ENCODE assay signal across 12 mouse cellular contexts in the genomic region with DNA sequence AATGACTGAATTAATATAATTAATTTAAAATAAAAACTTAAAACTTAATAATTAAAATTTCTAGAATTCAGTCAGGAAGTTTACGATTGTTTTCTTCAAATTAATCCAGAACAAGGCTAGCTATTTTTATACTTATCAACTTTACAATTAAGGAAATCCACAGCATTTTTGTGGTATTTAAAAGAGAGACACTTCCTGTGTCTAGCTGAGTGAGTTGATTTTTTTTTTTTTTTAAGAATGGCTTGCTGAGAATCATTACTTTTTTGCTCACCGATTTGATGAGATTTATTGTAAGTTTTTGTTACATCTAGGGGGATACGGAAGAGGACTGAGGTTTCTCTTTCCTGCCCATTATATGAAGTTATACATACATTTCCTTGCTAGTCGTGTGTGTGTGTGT. TPM values are rescaled to one million over a fixed set of nuclear protein-coding genes. Genes with fewer than 3 reads are reported as not detected.
A peak's percentile ranks its signal among the peaks of the same experiment; 100 is the strongest.
DNase-seq lines count a peak whose midpoint lies in the region; ATAC-seq and TF ChIP-seq lines count a peak whose summit lies in the region.
"Had no signal": no experiment of that assay in that cellular context is flagged by ENCODE, and none has a peak within 500 bp of the region (broad histone marks: within the 10 kb centered on the region; RNA-seq: fewer than 3 reads in every experiment).

No protein-coding gene starts in this region.

- H3K4me3 ChIP-seq in embryonic facial prominence, embryonic 13.5 days = no peak overlapping the region
- no peak overlapping the region for H3K4me3 ChIP-seq in embryonic facial prominence, embryonic 10.5 days
- 0 out of 2 replicates have a peak overlapping the region, but pooled peaks have one; percentile 91 for H3K4me3 ChIP-seq in kidney, postnatal 0 days (replicated peaks; ENCODE audit: low read depth, low read length)
- H3K4me3 ChIP-seq in neural tube, embryonic 13.5 days = peak overlapping the region; percentile 80; the same call in 1 of the 2 replicates

- no peaks in the 10 kb centered on the region for H3K36me3 ChIP-seq in embryonic facial prominence, embryonic 13.5 days
- no peaks in the 10 kb centered on the region for H3K36me3 ChIP-seq in embryonic facial prominence, embryonic 10.5 days (replicated peaks)
- H3K36me3 ChIP-seq in kidney, postnatal 0 days (ENCODE audit: insufficient read depth, low read length) = no peaks in the 10 kb centered on the region
- H3K36me3 ChIP-seq in neural tube, embryonic 13.5 days = no peaks in the 10 kb centered on the region

- peaks cover 19% of the 10 kb centered on the region for H3K4me1 ChIP-seq in embryonic facial prominence, embryonic 13.5 days
- H3K4me1 ChIP-seq in embryonic facial prominence, embryonic 10.5 days = peaks cover 27% of the 10 kb centered on the region
- H3K4me1 ChIP-seq in kidney, postnatal 0 days (replicated peaks; ENCODE audit: insufficient read depth, low read length) = no peaks in the 10 kb centered on the region
- peaks cover 35% of the 10 kb centered on the region for H3K4me1 ChIP-seq in neural tube, embryonic 13.5 days (replicated peaks)

- DNase-seq in embryonic facial prominence, embryonic 10.5 days (ENCODE audit: low spot score) = no peak
- no peak for DNase-seq in kidney, postnatal 0 days (ENCODE audit: low spot score)
- no peak for DNase-seq in kidney, postnatal 4 days
- DNase-seq in neural tube, embryonic 10.5 days (ENCODE audit: extremely low spot score, low spot score) = no peak
- no peak for DNase-seq in right cerebral cortex, adult 18-20 months
- no peak for DNase-seq in ovary, postnatal 14 days (ENCODE audit: low spot score)
- DNase-seq: adrenal gland, postnatal 25 days; heart, adult 2 months; kidney, adult 11 months; lung, postnatal 36 days had no signal

- no peak for ATAC-seq in embryonic facial prominence, embryonic 13.5 days (ENCODE audit: insufficient number of reproducible peaks, insufficient read depth, low FRiP score, low TSS enrichment, low read depth)
- ATAC-seq in kidney, postnatal 0 days (replicated peaks; ENCODE audit: low FRiP score, low read depth) = no peak
- ATAC-seq in neural tube, embryonic 13.5 days (ENCODE audit: low read depth) = no peak

- peak overlapping the region; percentile 69 for H3K4me2 ChIP-seq in embryonic facial prominence, embryonic 13.5 days
- H3K4me2 ChIP-seq in kidney, postnatal 0 days (ENCODE audit: low read length) = peak overlapping the region; percentile 59; the same call in 1 of the 2 replicates
- peak overlapping the region; percentile 69; the same call in 1 of the 2 replicates for H3K4me2 ChIP-seq in neural tube, embryonic 13.5 days

- no peaks in the 10 kb centered on the region for H3K9me3 ChIP-seq in embryonic facial prominence, embryonic 13.5 days
- no peaks in the 10 kb centered on the region for H3K9me3 ChIP-seq in embryonic facial prominence, embryonic 10.5 days
- H3K9me3 ChIP-seq in kidney, postnatal 0 days (replicated peaks; ENCODE audit: low read length) = no peaks in the 10 kb centered on the region
- H3K9me3 ChIP-seq in neural tube, embryonic 13.5 days = no peaks in the 10 kb centered on the region

- no peak overlapping the region for H3K9ac ChIP-seq in embryonic facial prominence, embryonic 13.5 days
- no peak overlapping the region for H3K9ac ChIP-seq in kidney, postnatal 0 days (ENCODE audit: low read depth, low read length)
- H3K9ac ChIP-seq in neural tube, embryonic 13.5 days = no peak overlapping the region

- no peaks in the 10 kb centered on the region for H3K27me3 ChIP-seq in embryonic facial prominence, embryonic 13.5 days
- no peaks in the 10 kb centered on the region for H3K27me3 ChIP-seq in embryonic facial prominence, embryonic 10.5 days (replicated peaks; ENCODE audit: low read depth, poor library complexity, severe bottlenecking)
- no peaks in the 10 kb centered on the region for H3K27me3 ChIP-seq in kidney, postnatal 0 days (ENCODE audit: insufficient read depth, low read length)
- H3K27me3 ChIP-seq in neural tube, embryonic 13.5 days = no peaks in the 10 kb centered on the region

- no peak for TF ChIP-seq CTCF in kidney, postnatal 0 days (IDR thresholded peaks at IDR 0.05; ENCODE audit: low read depth)

- WGBS in embryonic facial prominence, embryonic 13.5 days = 78% methylated on average over 4 of the region's 4 CpGs
- 88% methylated on average over 4 of the region's 4 CpGs for WGBS in embryonic facial prominence, embryonic 10.5 days
- WGBS in kidney, postnatal 0 days = 56% methylated on average over 4 of the region's 4 CpGs
- 72% methylated on average over 4 of the region's 4 CpGs for WGBS in neural tube, embryonic 13.5 days

- H3K27ac ChIP-seq in embryonic facial prominence, embryonic 13.5 days = no peak overlapping the region
- no peak overlapping the region for H3K27ac ChIP-seq in embryonic facial prominence, embryonic 10.5 days (replicated peaks)
- H3K27ac ChIP-seq in kidney, postnatal 0 days = no peak overlapping the region
- no peak overlapping the region for H3K27ac ChIP-seq in neural tube, embryonic 13.5 days (replicated peaks)
- H3K27ac ChIP-seq: heart, adult 2 months had no signal

RNA-seq across cellular contexts. Expression of a gene that starts 1.8 kb away (rescaled TPM):
- 3.2 and 3.3 TPM in 2 replicates for polyA plus RNA-seq in embryonic facial prominence, embryonic 13.5 days (2015; fragmentation: Nextera tagmentation; extraction: Ambion mirVana)
- polyA plus RNA-seq in embryonic facial prominence, embryonic 10.5 days (2016; fragmentation: Nextera tagmentation; extraction: Ambion mirVana) = 4.0 and 4.5 TPM in 2 replicates
- polyA plus RNA-seq in kidney, postnatal 0 days (2015; fragmentation: Nextera tagmentation; extraction: Ambion mirVana) = 2.3 TPM in 2 replicates
- 2.7 and 3.2 TPM in 2 replicates for polyA plus RNA-seq in neural tube, embryonic 13.5 days (2015; fragmentation: Nextera tagmentation; extraction: Ambion mirVana)

RNA-seq across cellular contexts. Expression of a gene that starts 2.0 kb away (rescaled TPM):
- polyA plus RNA-seq in embryonic facial prominence, embryonic 13.5 days (2015; fragmentation: Nextera tagmentation; extraction: Ambion mirVana) = 28.6 and 29.8 TPM in 2 replicates
- polyA plus RNA-seq in embryonic facial prominence, embryonic 10.5 days (2016; fragmentation: Nextera tagmentation; extraction: Ambion mirVana) = 24.8 and 25.0 TPM in 2 replicates
- 20.8 and 22.0 TPM in 2 replicates for polyA plus RNA-seq in kidney, postnatal 0 days (2015; fragmentation: Nextera tagmentation; extraction: Ambion mirVana)
- polyA plus RNA-seq in neural tube, embryonic 13.5 days (2015; fragmentation: Nextera tagmentation; extraction: Ambion mirVana) = 49.9 and 61.0 TPM in 2 replicates

Comparison
In these comparisons a context has a peak if more than half of its experiments do, and no peak if none do; other contexts are left out.
1. H3K4me3 ChIP-seq: peak in kidney, postnatal 0 days (single experiment) and neural tube, embryonic 13.5 days (single experiment); none in embryonic facial prominence, embryonic 13.5 days (single experiment) and embryonic facial prominence, embryonic 10.5 days (single experiment).
2. Peak in every context shown above with its lines, with median percentiles within 50 percentile points of each other: H3K4me2 ChIP-seq.